Mouse (Mus musculus) gastrocnemius, postnatal 25 days (tissue): ENCODE measurements at regions not wholly inside any gene's neighbourhood (a gene's known extent, or its start where the extent isn't known, plus 50 kb on each side); places are given as distances from the start of the nearest gene placed in this dataset.
A peak's percentile ranks its signal among the peaks of the same experiment; 100 is the strongest.

Experiments used
- DNase-seq: peaks from one replicate; pipeline ENCODE4 v3.0.0; 2022

DNA sequence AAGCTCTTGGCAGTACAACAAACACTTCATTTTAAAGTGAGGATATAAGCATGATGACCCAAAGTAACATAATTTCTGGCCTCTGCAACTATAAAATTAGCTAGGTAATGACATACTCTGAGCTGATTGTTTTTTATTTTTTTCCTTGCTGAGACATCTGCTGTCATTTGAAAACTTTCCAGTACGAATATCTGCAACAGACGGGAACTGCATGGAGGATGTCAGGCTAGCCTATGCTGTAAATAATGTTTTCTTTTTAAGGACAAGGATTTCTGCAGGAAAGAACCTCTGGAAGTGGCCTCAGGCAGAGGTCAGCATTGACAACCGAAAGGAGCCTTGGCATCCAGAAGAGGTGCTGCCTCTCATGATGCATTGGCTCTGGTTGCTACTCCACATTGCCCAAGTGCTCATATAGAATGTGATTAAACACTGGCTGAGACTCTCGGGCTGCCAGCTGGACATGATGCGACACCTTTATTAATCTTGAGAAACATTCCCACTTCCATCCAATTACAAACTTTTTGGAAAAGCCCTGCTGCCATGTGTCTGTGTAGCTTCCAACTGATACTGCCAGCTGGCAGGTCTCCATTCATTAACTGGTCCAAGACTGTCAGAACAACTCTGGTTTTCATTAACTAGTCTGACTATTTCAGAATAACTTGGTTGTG is 837.9 kb downstream of the Ryr2 start:
- peak; percentile 6 for DNase-seq

- no peak for DNase-seq
These were observed 859.2 kb downstream of the Ryr2 start for GRCm38 (mm10) chr13:11247541-11247940.

DNA sequence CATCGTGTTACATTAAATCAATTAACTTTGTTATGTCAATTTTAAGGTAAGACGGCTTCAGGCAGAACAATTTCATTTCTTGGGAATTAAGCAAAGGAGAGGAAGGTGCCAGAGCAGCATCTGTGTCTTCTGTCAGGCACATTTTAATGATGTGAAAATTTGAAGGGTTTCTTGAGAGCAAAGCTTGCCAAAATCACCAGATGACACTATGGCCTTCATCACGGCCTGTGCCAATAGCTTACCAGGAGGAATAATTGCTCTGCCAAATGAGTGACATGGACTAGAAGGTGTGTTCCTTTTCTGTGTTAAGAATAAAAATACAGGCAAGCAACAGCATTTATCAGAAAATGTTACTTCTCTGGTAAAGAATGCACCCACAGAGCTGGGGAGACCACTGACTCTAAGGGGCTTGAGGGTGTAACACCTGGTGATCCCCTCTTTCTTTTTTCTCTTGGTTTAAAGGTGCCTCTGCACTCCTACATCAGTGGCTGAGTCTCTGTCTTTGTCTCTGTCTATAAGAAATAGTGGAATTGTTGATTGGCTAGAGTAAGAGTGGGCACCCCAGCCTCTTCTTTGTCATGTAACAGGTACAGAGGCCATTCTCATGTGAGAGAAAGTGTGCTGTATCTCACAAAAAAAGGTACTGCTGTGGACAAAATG is 856.2 kb upstream of the Chrm3 start:
- DNase-seq, result no peak

- no peak for DNase-seq
These were observed 849.5 kb upstream of the Chrm3 start for GRCm38 (mm10) chr13:11210109-11210508.

- no peak for DNase-seq
These were observed 844.7 kb upstream of the Chrm3 start for GRCm38 (mm10) chr13:11205216-11205786.

DNA sequence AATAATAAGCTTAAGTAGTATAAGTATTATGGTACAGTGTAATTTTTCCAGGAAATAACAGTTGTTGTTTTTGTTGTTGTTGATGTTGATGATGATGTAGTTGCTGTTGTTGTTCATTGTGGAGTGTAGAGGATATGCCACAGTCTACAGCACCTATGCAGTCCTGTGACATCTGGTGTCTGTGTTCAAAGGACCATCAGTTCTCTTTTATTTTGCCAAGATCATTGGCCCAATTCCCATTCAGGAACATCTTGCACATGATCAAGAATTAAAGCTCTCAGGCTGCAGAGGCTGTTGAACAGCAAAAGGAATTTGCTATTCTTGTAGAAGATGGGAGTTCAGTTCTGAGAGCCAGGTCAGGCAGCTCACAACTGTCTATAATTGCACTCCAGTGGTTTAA is 841.3 kb upstream of the Chrm3 start:
- DNase-seq, result no peak

- DNase-seq, result no peak
These were observed 831.8 kb upstream of the Chrm3 start for GRCm38 (mm10) chr13:11192471-11192870.

- DNase-seq, result no peak
These were observed 820.5 kb upstream of the Chrm3 start for GRCm38 (mm10) chr13:11181191-11181590.

DNA sequence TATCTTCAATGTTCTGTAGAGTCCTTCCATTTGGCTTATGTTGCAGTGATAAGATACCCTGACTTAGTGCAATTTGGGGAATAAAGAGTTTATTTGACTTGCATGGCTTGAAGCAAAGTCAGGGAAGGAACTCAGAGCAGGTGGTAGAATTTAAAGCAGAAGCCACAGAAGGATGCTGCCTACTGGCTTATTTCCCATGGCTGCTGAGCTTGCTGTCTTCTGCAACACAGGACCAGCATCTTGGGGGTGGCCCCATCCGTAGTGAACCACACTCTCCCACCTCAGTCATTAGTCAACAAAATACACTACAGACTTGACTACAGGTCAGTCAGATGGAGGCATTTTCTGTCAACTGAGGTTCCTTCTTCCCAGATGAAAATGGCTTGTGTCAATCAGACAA is 819.7 kb upstream of the Chrm3 start:
- no peak for DNase-seq

DNA sequence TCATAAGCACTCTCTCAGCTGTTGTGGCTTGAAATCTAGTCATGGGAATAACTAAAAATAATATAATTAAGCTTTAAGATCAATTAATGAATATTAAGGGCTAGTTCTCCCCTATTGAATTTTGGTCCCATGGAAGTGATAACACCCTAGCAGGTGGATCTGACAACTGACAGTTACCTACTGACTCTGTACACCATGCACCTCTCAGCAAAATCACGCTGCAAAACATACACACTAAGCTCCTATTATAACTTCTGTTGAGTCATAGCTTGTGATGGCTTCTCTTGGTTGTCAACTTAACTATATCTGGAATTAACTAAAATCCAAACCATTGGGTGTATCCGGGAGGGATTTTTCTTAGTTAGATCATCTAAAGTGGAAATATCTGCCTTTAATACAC is 817.9 kb upstream of the Chrm3 start:
- DNase-seq, result no peak

DNA sequence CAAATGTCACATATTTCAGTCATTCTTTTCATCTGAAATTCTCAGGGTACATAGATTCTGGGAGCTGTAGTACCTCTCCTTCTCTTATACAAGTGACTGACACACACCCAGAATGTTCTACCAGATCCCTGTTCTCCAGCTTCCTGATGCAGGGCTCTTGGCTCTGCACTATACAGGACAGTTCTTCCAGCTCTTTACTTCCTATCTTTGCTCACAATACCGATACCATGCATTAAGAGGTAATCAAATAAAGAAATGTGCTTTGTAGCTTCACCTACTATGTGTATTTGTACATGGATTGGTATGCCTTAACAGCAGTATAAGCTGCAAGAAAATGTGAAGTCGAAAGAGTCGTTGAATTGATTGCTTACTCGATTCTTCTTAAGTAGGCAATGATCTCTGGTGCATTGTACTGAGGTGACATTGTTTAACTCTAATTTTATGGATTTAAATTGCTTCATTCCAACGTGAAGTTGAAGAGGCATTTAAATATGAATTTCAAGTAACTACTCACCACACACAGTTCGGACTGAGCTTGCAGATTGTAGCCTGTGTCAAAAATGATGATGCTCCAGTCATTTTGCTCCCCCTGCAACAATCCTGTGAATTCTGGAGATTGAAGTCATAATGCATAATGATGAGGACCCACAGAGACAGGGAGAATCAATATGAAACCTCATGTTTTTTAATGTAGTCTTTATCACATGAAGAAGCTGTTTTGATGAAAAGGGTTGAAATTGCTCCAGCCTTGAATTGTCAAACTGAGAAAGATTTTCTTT is 817.2 kb upstream of the Chrm3 start:
- no peak for DNase-seq

DNA sequence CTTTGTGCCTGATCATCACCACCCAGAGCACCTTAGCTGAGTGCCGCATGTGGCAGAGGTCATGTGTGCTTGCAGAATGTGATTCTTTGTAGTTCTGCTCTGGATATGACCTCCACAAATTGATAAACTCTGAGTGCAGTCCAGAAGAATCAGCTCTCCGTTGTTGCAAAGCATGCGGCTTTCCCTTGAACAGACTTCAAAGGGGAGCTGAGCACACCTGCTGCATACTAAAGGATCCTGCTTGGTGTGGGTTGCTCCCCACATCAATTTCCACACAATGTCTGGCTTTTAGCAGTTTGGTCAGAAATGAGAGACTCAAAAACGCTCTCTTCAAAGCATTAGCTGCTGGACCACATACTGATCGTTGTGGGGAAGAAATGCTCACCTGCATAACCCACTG is 806.5 kb upstream of the Chrm3 start:
- DNase-seq, result no peak

DNA sequence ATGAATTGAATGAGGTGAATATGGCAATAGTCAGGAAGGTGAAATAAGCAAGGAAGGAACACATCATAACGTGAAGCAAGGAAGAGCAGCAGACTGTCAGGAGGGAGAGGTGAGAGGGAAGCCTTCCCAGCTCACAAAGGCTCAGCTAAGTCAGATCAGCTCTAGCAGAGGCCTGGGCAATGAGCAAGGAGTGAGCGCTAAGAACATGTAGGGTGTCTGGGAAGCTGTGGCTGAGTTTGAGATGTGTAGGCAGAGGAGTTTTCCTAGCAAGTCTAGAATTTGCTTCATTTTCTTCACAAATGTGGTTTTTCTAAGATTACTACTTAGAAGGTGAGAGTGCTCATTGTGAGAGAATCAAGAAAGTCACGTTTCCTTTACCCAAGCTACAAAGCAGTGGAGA is 803.5 kb upstream of the Chrm3 start:
- no peak for DNase-seq

DNA sequence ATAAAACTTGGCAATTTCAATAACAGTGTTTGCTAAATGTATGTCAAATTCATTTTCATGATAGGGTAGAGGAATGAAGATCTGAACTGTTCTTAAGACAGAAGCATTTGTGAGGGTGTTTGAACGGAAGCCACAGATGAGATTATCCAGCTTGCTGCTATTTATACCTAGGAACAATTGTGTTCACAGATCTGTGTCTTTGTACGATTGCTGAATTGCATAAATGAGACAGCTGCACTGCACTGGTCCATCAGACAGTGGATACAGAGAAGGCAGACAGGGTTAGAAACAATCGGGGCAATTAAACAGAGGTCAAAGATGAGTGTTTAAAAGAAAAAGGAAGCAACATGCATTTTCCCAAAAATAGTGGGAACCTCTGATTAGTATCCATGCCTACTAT is 786.6 kb upstream of the Chrm3 start:
- no peak for DNase-seq

DNA sequence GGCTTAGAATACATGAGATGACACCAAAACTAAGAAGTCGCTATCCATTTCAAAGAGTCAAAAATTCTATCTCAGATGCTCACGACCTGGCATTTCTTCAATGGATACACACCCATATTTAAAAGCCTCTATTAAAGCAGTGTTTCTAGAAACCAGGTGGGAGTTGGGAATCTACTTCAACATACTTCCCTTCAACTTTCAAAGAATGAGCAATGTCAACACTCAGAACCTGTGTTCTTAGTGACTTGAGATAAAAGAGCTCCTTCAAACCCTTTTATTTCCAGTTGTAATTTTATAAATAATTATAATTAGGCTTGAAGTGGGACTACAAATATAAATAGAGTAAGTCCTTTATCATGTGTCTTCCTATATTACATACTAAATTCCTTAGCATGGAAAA is 747.0 kb upstream of the Chrm3 start:
- DNase-seq, result no peak

GRCm38 (mm10) chr13:11106426-11106825 is 745.8 kb upstream of the Chrm3 start:
- no peak for DNase-seq

DNA sequence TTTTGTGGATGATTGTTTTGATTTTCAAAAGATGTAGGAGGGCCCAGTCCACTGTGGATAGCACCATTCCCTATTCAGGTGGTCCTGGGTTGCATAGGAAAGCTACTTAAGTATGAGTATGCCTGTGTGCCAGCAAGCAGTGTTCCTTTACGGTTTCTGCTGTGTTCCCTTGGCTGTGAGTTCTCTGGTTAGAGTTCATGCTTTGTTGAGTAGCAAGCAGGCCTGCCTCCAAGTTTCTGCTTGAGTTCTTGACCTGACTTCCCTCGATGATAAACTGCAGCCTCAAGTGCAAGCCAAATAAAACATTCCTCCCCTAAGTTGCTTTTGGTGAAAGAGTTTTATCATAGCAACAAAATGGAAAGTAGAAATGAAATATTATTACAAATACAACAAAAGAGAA is 744.9 kb upstream of the Chrm3 start:
- no peak for DNase-seq

- DNase-seq, result no peak
These were observed 738.9 kb upstream of the Chrm3 start for GRCm38 (mm10) chr13:11099586-11099950.

DNA sequence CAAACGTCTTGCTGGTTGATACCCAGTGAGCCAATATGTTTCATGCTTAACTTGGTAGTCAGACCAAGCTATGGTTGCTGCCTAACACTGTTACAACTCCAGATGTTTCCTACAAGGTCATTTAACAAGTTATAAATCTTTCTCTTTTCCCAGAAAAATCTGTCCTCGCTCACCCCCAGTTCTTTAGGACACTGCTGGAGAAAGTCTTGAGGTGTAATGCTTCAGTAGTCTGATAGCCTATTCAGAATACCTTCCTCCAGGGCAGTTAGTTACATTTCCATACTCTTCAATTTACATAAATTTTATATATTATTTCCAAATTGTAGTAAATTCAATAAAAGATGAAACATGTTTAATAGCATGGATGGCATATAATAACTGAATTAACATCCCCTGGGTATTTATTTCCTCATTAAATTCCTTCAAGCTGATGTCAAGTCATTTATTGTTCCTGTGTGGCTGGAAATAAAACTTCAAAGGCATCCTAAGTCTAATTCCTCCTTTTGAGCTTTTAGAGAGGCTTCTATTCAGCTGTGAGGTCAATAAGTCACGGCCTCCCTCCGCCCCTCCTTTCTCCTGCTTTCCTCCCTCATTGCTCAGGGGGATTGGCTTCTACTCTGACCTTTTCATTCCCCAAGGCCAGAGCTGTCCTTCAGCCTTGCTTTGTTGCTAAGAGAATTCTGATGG is 738.4 kb upstream of the Chrm3 start:
- no peak for DNase-seq

DNA sequence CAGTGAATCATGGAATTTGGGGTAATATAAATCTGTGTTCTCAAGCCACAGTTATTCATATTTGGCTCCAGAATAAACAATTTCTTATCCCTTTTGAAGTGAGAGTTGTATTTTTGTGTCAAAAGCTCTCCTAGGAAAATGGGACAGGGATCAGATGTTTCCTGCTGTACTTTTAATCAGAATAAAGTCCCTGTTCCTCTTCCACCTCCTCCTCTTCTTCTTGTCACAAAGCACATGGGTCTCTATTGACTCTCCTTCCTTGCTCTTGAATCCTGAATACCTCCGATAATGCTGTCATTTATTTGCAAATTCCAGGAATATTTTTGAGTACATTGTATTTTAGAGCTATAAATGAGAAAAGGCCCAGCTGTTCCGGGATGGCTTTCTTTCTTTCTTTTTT is 732.3 kb upstream of the Chrm3 start:
- no peak for DNase-seq
